Mouse (Mus musculus): ENCODE data around the gene Hoxc4. TPM values are rescaled to one million over a fixed set of nuclear protein-coding genes. Genes with fewer than 3 reads are reported as not detected.

The Hoxc4 gene
- polyA plus RNA-seq, 1 experiment = 0.99 TPM

- TF ChIP-seq POLR2A (IDR thresholded peaks at IDR 0.05; ENCODE audit: insufficient read depth, low read length) = no peak
- no peak for TF ChIP-seq EP300 (IDR thresholded peaks at IDR 0.05; ENCODE audit: insufficient read depth, low read depth, low read length)
- no peak for TF ChIP-seq CTCF (IDR thresholded peaks at IDR 0.05; ENCODE audit: low read depth, low read length)
- H3K4me1 ChIP-seq (ENCODE audit: control insufficient read depth, insufficient read depth, low read length) = peaks cover 8% of the 10 kb centered on the region
- H3K9me3 ChIP-seq (replicated peaks; ENCODE audit: control insufficient read depth, insufficient read depth, low read length, poor library complexity, severe bottlenecking) = no peaks in the 10 kb centered on the region
- peak overlapping the region; percentile 6; the same call in 1 of the 2 replicates for H3K4me3 ChIP-seq (ENCODE audit: low read depth, low read length)
- H3K36me3 ChIP-seq (ENCODE audit: control insufficient read depth, insufficient read depth, low read length, poor library complexity, severe bottlenecking) = no peaks in the 10 kb centered on the region
- H3K27me3 ChIP-seq (ENCODE audit: control insufficient read depth, insufficient read depth, low read length, poor library complexity, severe bottlenecking) = peaks cover 63% of the 10 kb centered on the region
- no peak overlapping the region for H3K9ac ChIP-seq (ENCODE audit: low read depth, poor library complexity, severe bottlenecking)
- H3K27ac ChIP-seq (ENCODE audit: insufficient read depth, low read length) = no peak overlapping the region
These were observed 7.7 kb upstream of the Hoxc4 start for GRCm38 (mm10) chr15:103010847-103011555.

- Histone ChIP-seq H3K9me3 (replicated peaks; ENCODE audit: control insufficient read depth, insufficient read depth, low read length, poor library complexity, severe bottlenecking) (no peaks in the 10 kb centered on the region), H3K27ac (ENCODE audit: insufficient read depth, low read length) (no peak overlapping the region), H3K9ac (ENCODE audit: low read depth, poor library complexity, severe bottlenecking) (no peak overlapping the region), H3K4me1 (ENCODE audit: control insufficient read depth, insufficient read depth, low read length) (peaks cover 8% of the 10 kb centered on the region), H3K27me3 (ENCODE audit: control insufficient read depth, insufficient read depth, low read length, poor library complexity, severe bottlenecking) (peaks cover 62% of the 10 kb centered on the region), H3K36me3 (ENCODE audit: control insufficient read depth, insufficient read depth, low read length, poor library complexity, severe bottlenecking) (no peaks in the 10 kb centered on the region), H3K4me3 (ENCODE audit: low read depth, low read length) (no peak overlapping the region)
- no peak for TF ChIP-seq EP300 (IDR thresholded peaks at IDR 0.05; ENCODE audit: insufficient read depth, low read depth, low read length)
- no peak for TF ChIP-seq POLR2A (IDR thresholded peaks at IDR 0.05; ENCODE audit: insufficient read depth, low read length)
- TF ChIP-seq CTCF (IDR thresholded peaks at IDR 0.05; ENCODE audit: low read depth, low read length) = no peak
These were observed 6.7 kb upstream of the Hoxc4 start for GRCm38 (mm10) chr15:103011928-103012486.

- TF ChIP-seq CTCF (IDR thresholded peaks at IDR 0.05; ENCODE audit: low read depth, low read length) = peak; percentile 85
- no peak for TF ChIP-seq POLR2A (IDR thresholded peaks at IDR 0.05; ENCODE audit: insufficient read depth, low read length)
- Histone ChIP-seq H3K36me3 (ENCODE audit: control insufficient read depth, insufficient read depth, low read length, poor library complexity, severe bottlenecking) (no peaks in the 10 kb centered on the region), H3K27me3 (ENCODE audit: control insufficient read depth, insufficient read depth, low read length, poor library complexity, severe bottlenecking) (peaks cover 68% of the 10 kb centered on the region), H3K27ac (ENCODE audit: insufficient read depth, low read length) (no peak overlapping the region), H3K9ac (ENCODE audit: low read depth, poor library complexity, severe bottlenecking) (peak overlapping the region; percentile 36; the same call in 1 of the 2 replicates), H3K9me3 (replicated peaks; ENCODE audit: control insufficient read depth, insufficient read depth, low read length, poor library complexity, severe bottlenecking) (no peaks in the 10 kb centered on the region), H3K4me3 (ENCODE audit: low read depth, low read length) (peak overlapping the region; percentile 34; the same call in 1 of the 2 replicates), H3K4me1 (ENCODE audit: control insufficient read depth, insufficient read depth, low read length) (peaks cover 8% of the 10 kb centered on the region)
These were observed 5.3 kb upstream of the Hoxc4 start for GRCm38 (mm10) chr15:103013238-103013984.

- Histone ChIP-seq H3K9me3 (replicated peaks; ENCODE audit: control insufficient read depth, insufficient read depth, low read length, poor library complexity, severe bottlenecking) (no peaks in the 10 kb centered on the region), H3K36me3 (ENCODE audit: control insufficient read depth, insufficient read depth, low read length, poor library complexity, severe bottlenecking) (no peaks in the 10 kb centered on the region), H3K9ac (ENCODE audit: low read depth, poor library complexity, severe bottlenecking) (peak overlapping the region; percentile 36; the same call in 1 of the 2 replicates), H3K4me1 (ENCODE audit: control insufficient read depth, insufficient read depth, low read length) (peaks cover 8% of the 10 kb centered on the region), H3K27me3 (ENCODE audit: control insufficient read depth, insufficient read depth, low read length, poor library complexity, severe bottlenecking) (peaks cover 68% of the 10 kb centered on the region), H3K27ac (ENCODE audit: insufficient read depth, low read length) (no peak overlapping the region), H3K4me3 (ENCODE audit: low read depth, low read length) (peak overlapping the region; percentile 63)
- TF ChIP-seq CTCF (IDR thresholded peaks at IDR 0.05; ENCODE audit: low read depth, low read length) (no peak), EP300 (IDR thresholded peaks at IDR 0.05; ENCODE audit: insufficient read depth, low read depth, low read length) (no peak), POLR2A (IDR thresholded peaks at IDR 0.05; ENCODE audit: insufficient read depth, low read length) (no peak)
These were observed 4.3 kb upstream of the Hoxc4 start for GRCm38 (mm10) chr15:103014166-103015008.

GRCm38 (mm10) chr15:103015009-103015399 lies 3.7 kb upstream of the Hoxc4 start:
- TF ChIP-seq CTCF (IDR thresholded peaks at IDR 0.05; ENCODE audit: low read depth, low read length) (no peak), EP300 (IDR thresholded peaks at IDR 0.05; ENCODE audit: insufficient read depth, low read depth, low read length) (no peak), POLR2A (IDR thresholded peaks at IDR 0.05; ENCODE audit: insufficient read depth, low read length) (no peak)
- Histone ChIP-seq H3K36me3 (ENCODE audit: control insufficient read depth, insufficient read depth, low read length, poor library complexity, severe bottlenecking) (no peaks in the 10 kb centered on the region), H3K9me3 (replicated peaks; ENCODE audit: control insufficient read depth, insufficient read depth, low read length, poor library complexity, severe bottlenecking) (no peaks in the 10 kb centered on the region), H3K9ac (ENCODE audit: low read depth, poor library complexity, severe bottlenecking) (peak overlapping the region; percentile 36; the same call in 1 of the 2 replicates), H3K4me1 (ENCODE audit: control insufficient read depth, insufficient read depth, low read length) (peaks cover 8% of the 10 kb centered on the region), H3K27ac (ENCODE audit: insufficient read depth, low read length) (no peak overlapping the region), H3K27me3 (ENCODE audit: control insufficient read depth, insufficient read depth, low read length, poor library complexity, severe bottlenecking) (peaks cover 63% of the 10 kb centered on the region), H3K4me3 (ENCODE audit: low read depth, low read length) (peak overlapping the region; percentile 50)
